Mouse (Mus musculus) left cerebral cortex, adult 18-20 months (tissue): ENCODE measurements around the gene Gda. TPM values are rescaled to one million over a fixed set of nuclear protein-coding genes. Genes with fewer than 3 reads are reported as not detected.
A peak's percentile ranks its signal among the peaks of the same experiment; 100 is the strongest.

Experiments
- DNase-seq, 2 experiments: peaks; one replicate each; pipeline ENCODE4 v3.0.0; 2021 to 2022; ENCODE audit warnings: low spot score in 2 of 2, mixed read lengths in 1 of 2
- long read RNA-seq, 2 experiments: library from polyadenylated mRNA; stranded (forward); transcript quantifications; one replicate each; pipeline ENCODE4 v2.0.0; 2021
- total RNA-seq, 2 experiments: library from RNA; stranded (reverse); gene quantifications; 2 replicates each; pipeline ENCODE4 v1.2.3; 2021

Gda gene
- 100 to 1,000 TPM; 151 to 171 TPM for total RNA-seq
- long read RNA-seq, experiment 1, full-length matches to known transcripts: 2 of 25 reads
- long read RNA-seq, experiment 1, partial matches to known transcripts: 0 of 25 reads
- long read RNA-seq, experiment 1, other reads (novel, unspliced or antisense): 23 of 25 reads
- long read RNA-seq, experiment 2, full-length matches to known transcripts: 5 of 17 reads
- long read RNA-seq, experiment 2, partial matches to known transcripts: 0 of 17 reads
- long read RNA-seq, experiment 2, other reads (novel, unspliced or antisense): 12 of 17 reads

GRCm38 (mm10) chr19:21473345-21473744, at the start of gene Gda:
Gene Gda (minus strand): TSS chr19:21473445.
- no peak for DNase-seq

- no peak for DNase-seq
Observed at GRCm38 (mm10) chr19:21520280-21520679, 47.0 kb upstream of the Gda start.

DNA sequence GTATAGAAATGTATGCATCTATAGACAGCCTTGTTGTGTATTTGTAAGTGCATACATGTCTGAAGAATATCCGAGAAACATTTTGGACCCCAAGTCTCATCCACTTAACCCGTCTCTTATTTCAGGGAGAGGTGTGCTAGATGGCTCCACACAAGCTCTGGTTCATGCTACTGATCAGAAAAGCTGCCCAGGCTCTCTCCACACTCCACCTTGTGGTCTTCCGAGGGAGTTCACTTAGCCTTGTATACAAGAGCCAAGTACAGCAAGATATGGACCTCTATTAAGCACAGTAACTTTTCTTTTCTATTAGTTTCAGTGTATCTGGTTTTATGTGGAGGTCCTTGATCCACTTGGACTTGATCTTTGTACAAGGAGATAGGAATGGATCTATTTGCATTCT, 36.9 kb upstream of the Gda start:
- DNase-seq: peak; percentile 27 to 32

GRCm38 (mm10) chr19:21507561-21508232, 34.5 kb upstream of the Gda start:
- DNase-seq: no peak

GRCm38 (mm10) chr19:21507133-21507532, 33.9 kb upstream of the Gda start:
- DNase-seq: no peak

DNA sequence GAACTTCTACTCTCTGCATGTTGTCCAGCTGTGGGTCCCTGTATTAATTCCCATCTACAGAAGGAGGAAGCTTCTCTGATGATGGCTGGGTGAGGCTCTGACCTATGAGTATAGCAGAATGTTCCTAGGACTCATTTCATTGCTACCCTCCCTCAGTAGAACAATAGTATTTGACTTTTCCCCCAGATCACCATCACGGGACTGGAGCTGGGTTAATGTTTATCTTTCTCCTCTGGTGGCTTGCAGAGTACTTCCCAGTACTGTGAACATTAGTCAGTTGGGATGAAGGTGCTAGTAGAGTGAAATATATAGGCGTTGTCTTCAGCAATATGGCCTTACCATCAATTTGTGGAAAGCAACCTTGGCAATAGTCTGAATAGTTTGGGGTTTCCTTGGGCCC, 31.5 kb upstream of the Gda start:
- DNase-seq: no peak

- DNase-seq: no peak
Observed at GRCm38 (mm10) chr19:21499394-21499983, 26.2 kb upstream of the Gda start.

DNA sequence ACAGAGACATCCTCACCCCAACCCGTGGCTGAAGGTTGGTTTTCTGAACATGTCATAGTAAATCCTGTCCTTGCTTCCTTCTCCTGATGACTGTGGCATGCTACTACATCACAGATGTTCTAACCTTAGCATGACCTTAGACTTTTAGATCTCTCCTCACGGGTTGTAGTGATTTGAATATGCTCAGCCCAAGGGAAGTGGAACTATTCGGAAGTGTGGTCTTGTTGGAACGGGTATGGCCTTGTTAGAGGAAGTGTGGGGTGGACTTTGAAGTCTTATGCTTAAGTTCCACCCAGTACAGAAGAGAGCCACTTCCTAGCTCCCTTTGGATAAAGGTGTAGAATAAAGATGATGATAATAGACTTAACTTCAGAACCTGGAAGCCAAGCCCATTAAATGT, 22.6 kb upstream of the Gda start:
- no peak for DNase-seq

DNA sequence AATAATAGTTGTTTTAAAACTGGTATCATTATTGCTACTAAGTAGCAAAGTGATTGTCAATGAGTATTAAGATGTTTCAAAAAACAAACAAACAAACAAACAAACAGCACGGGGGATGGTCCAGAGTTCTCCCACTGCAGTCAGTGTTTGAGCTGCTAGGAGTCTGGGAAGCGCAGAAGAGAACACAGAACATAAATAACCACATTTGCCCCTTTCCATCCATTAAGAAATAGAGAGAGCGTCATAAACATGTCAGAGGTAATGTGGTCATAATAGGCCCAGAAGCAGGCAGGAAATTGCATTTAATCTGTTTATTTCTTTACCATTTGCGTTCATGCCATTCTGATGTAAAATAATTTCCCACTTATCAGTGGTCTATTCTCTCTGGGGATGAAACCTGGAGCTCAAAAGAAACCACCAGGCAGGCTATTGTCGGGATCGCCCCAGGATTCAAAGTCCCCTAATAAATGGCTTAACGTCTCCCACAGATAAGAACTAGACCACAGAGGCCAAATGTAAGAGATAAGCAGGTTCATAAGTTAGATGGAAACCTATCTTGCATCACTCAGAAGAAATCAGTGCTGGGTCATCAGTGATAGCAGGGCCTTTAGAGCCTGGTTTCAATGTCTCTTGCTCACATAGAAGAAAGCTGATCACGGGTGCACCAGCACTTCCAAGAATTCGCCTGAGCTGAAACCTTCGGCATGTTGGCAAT, 20.7 kb upstream of the Gda start:
- DNase-seq: no peak

- no peak for DNase-seq
Observed at GRCm38 (mm10) chr19:21491391-21491790, 18.1 kb upstream of the Gda start.

DNA sequence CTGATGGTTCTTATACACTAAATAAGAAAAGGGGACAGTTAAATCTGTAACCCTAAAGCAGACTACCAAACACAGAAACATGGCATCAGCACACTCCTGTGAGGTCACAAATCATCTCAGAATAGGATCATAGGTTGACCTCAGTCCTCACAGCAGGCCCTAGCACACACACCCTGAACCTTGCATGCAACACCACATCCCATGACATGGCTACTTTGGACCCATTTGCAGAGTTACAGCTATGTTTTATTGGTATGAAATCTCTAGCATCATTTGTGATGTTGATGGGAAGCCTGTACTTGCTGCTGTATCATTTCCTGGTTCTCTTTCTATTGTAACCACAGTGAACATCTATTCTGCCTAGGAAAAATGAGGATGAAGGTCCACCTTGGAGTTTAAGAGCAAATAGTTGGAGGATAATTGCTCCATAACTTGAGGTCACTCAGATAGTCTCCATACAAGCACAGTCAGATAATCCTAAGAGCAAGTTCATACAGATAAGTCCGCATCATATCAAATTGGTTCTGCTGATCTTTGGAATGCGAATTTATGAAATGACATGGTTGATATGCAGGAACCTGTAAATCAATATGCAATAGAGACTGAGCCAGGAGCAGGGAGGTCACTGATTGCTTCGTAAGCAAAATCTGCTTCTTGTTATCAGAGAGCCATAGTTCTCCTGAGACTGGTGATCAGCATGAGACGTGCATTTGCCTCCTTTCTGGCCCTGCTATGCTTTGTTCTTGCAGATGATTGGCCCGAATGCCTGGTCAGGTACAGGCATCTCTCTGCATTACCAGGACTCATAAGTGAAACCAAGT, 14.1 kb upstream of the Gda start:
- no peak for DNase-seq

- DNase-seq: no peak
Observed at GRCm38 (mm10) chr19:21482096-21482495, 8.9 kb upstream of the Gda start.

DNA sequence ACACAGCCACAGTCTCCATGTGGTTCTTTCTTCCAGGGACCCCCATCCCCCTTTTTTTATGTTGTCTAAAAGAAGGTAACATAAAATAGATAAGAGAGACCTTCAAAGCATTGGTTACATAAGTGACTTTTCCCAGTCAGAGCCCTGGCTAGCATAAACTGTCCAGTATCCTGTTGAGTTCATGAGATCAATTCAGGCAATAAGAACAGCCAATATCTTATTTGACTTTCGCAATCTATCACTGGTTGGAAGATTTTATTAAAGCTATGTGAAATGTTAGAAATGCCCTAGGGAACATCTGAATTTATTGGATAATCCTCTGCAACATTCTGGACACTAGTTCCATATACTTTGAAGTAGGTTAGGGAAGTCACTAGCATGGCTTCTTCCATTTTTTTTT, 7.8 kb upstream of the Gda start:
- no peak for DNase-seq

- DNase-seq: no peak
Observed at GRCm38 (mm10) chr19:21480053-21480419, 6.8 kb upstream of the Gda start.

DNA sequence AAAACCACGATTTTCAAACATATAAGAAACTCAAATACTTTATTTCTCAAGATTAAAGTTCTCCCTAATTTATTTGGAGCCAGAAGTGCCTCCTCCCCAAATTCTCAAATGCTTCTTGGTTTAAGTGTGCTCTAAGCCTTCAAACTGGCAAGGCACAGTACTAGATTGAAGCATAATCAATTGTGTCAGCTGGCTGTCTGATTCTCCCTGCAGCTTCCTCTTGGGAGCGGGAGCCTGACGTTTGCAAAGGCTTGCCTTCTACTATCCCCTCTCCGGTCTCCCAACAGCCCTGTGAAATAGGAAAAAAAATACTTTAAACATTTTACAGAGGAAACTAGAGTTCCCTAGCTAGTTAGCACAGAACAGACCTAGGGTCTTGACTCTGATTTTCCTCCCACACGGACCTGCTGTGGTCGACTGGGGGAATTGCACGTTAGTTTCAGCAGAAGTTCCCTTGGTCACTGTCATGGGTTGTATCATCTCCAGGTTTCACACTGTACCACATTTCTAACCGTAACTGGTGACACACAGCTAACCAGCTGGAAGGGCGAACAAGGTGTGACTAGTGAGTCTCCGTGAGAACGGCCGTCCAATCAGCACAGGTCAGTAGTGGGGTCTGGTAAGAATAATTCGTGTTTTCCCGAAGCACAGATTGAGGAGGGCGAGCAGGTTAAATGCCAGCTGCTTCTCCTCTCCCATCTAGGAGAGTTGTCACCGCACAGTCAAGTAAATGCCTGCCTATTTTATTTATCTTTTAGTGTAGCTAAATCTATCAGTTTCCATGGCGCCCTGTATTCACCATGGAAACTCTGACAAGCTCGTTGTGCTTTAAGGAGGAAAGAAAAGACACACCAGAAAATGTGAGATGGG, 6.2 kb upstream of the Gda start:
- peak; percentile 6 to 21 for DNase-seq

DNA sequence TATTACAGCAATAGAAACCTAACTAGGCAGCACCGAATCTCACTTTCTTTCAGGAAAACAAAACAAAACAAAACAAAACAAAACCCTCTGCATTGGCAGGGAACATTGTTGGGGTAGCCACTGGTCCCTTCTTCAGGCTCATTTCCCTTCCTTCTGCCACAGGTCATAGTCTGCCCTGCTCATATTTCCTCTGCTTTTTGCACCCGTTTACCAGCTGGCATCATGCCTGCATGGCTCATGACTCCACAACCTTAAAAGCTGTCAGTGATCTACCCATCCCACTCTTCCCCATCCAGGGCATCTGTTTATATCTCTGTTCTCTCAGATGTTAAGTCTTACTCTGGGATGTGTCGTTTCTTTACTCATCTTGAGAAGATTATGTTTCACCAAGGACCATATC, 5.3 kb upstream of the Gda start:
- DNase-seq: no peak

DNA sequence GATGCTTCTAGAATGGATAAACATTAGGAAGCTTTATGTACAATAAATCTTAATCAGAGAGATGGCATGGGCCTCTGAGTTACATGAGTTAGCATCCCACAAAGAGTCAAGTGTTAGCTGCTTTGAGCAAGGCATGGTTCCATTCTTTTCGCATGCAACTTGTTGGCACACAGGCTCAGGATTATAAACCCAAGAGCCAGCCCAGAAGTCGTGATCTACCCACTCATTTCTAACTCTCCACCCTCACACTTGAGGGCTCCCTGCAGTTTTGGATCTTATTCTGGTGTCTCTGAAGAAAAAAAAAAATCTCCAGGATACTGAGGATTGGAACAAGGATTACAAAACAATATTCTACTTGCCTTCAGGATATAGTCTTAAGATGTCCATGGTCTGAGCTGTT, 4.5 kb upstream of the Gda start:
- DNase-seq: peak; percentile 21 to 40

- no peak for DNase-seq
Observed at GRCm38 (mm10) chr19:21476782-21477181, 3.5 kb upstream of the Gda start.

- DNase-seq: peak; percentile 83 to 91
Observed at GRCm38 (mm10) chr19:21472121-21472780, 994 bp downstream of the Gda start.
